Mouse (Mus musculus) frontal cortex, postnatal 36 days (tissue): Measurements from ENCODE around the gene Hexim2.

ENCODE experiments used
- DNase-seq, 2 experiments: peaks; one replicate each; pipeline ENCODE4 v3.0.0; 2022; ENCODE audit warnings: low spot score in 2 of 2

The Hexim2 gene

DNA sequence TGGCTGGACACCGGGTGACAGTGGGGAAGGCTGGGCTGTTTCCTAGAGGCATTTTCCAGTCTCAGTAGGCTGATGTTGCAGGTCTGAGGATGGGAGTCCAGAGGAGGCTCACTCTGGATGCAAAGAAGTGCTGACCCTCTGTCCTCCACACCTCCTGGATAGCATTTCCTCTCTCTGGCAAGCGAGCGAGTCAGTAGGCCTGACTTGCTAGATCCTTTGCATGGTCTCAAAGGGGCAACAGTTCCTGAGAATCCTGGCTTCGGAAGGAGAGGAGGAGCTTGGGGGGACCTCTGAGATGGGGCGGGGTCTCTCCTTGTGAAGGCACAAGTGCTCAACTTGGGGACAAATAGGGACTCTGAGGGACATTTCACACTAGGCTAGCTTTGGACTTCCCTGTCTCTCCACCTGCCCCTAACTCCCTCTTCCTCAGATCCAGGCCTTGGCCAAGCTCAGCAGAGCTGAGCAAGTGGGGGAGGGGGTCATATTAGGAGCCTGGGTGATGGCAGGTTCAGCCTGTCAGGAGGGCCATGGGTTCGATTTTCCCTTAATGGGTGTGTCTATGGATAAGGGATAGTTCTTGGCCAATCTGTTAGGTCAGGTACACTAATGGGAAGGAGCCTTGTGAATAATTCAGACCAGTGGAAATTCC, 40.3 kb downstream of the Hexim2 start:
- no peak for DNase-seq

DNA sequence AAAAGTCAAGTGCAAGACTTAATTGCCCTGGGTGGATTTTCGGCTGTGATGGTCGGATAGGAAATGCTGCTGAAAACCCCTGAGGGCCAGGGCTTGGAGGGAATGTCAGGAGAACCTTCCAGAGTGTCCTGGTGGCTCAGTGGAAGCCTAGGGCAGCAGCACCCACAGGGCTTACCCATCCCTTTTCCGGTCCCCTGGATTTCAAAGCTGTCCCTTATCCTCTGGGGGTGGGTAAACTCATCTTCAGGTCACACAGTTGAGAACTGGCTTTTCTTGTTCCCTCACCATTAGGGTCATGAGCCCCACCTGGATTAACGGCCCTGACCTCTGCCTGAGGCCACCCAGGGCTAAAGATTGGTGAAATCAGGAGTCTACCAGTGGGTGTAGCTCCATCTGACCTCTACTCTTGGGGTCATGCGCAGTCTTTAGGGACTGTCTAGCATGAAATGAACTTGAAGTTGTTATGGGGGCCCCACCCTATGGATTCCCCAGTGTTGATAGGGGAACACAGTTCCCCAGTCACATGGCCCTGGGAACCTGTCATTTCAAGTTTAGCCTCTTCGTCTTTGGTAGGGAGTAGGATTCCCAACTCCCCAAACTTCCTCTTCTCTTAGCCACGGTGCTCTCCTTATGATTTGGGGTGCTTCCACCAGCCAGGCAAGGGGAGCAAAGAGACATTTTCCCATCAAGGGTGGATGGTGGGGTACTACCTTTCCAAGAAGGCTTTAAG, 41.0 kb downstream of the Hexim2 start:
- DNase-seq, result no peak

DNA sequence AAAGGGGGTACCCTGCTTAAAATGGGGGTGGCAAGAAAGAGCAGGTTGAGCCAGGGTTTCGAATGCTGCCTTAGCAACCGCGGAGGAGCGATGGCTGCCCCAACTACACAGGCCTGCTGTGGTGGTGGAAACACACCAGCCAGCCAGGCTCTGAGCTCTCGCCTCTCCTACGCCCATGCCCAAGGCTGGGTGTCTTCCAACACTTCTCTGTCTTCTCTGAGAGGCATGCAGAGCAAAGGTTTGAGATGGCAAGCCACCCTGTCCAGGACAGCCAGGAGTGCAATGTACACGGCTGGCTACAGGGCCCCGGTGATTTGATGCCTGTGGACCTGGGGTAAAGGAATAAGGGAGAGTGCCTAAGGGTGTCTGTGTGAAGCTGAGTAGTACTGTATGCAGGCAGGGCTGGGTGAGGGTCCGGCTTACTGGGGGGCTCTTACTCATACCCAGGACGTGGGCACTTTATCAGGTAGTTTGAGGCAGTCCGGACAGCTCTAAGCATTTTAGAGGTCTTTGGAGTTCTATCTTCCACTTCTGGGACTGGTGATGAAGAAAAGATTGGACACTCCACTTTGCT, 41.6 kb downstream of the Hexim2 start:
- peak in 1 of 2 experiments; percentile 70 for DNase-seq

DNA sequence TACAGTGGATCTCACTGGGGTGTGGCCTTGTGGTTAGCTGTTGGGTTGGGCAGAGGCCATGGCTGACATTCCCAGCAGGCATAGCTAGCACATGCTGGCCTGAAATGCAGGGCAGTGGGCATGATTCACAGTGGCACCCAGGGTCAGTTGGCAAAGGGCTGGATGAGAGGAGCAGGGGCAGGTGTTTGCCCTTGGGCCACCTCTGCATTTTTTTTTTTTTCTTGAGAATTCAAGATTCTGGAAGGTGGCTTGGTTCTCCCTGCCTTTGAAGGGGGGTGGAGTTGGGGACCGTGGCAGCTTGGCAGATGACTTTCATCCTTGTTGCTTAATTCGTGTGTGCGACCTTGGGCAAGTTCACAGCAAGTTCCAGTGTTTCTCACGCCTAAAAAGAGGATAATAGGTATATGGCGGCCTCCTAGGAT, 42.2 kb downstream of the Hexim2 start:
- DNase-seq, result no peak

DNA sequence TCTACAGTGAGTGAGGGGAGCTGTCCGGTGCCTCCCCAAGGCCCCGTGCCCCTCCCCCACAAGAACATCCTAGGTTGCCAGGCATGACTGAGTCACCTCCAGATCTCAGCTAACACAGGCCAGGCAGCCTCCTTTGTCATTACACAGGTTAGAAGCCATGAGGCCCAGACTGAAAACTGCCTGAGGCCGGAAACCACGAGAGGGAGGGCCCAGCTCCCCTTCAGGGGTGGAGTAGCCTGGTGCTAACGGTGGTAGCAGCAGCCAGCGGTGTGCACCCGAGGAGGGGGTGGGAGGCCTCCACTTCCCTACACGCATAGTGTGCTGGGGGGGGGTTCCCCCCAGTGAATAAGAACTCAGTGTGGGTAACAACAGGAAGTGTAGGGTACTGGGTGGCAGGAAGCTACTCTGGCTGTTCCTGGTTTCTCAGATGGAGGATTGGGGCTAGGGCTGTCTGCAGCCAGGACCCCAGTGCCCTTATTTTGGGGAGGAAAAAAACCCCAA, 42.7 kb downstream of the Hexim2 start:
- no peak for DNase-seq

DNA sequence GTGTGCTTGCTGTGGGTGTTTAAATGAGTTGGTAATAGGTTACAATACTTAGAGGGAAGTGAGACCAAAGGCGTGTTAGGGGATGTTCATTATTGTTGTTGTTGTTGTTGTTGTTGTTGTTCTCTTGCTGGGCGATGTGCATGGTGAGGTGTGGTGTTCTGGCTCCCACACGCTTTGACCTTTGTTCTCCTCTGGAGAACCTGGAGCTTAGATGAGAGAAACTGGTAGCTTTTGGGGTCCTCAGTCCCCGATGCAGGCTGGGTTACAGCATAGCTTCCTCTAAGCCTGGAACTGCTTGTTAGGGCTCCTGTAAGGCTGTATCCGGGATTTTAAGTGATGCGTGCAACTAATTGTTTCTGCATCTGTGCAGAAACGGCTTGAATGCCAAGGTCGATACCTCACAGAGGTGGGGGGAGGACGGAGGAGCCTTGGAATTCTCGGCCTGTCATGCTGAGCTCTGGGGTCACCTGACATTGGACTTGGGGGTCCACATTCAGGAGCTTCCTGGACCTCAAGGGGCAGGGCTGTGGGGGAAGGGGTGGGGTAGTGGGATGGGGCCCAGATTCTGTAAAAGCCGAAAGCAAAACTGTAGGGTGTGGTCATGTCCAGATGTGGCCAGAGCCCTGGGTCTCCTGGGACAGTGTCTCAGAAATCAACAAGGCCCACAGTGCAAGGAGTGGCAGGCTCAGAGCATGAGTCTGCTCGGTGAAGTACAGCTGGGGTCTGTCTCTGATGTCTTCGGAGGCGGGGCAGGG, 43.6 kb downstream of the Hexim2 start:
- no peak for DNase-seq

DNA sequence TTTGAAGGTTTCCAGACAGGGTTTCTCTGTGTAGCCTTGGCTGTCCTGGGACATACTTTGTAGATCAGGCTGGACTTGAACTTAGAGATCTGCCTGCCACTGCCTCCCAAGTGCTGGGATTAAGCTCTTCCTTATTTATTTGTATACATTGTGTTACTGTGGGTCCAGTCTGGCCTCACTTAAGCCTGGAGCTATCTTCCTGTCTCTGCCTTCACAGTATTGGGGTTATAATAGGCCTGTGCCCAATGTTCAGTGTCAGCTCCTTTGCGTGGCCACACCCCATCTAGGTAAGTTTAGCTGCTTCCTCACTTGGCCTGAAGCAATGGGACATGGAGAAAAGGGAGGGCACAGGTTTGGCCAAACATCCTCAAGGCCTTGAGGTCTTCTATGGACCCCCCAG, 44.3 kb downstream of the Hexim2 start:
- no peak for DNase-seq

DNA sequence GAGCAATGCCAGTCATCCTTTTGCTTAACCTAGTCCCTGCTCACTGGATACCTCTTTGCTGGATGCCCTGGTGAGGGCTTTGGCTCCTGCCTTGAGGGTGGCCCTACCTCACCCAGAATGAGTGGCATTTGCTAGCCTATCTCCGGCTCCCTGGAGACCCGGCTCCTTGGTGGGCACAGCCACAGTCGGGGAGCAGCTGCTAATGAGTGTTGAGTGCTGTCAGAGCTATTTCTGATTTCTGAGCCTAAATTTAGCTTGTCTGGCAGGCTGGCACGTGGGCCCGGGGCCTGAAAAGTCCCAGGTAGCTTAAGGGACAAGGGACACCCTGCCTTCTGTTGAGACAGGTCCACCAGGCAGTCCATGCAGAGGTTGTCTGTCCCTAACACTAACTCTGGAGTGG, 45.0 kb downstream of the Hexim2 start:
- no peak for DNase-seq

DNA sequence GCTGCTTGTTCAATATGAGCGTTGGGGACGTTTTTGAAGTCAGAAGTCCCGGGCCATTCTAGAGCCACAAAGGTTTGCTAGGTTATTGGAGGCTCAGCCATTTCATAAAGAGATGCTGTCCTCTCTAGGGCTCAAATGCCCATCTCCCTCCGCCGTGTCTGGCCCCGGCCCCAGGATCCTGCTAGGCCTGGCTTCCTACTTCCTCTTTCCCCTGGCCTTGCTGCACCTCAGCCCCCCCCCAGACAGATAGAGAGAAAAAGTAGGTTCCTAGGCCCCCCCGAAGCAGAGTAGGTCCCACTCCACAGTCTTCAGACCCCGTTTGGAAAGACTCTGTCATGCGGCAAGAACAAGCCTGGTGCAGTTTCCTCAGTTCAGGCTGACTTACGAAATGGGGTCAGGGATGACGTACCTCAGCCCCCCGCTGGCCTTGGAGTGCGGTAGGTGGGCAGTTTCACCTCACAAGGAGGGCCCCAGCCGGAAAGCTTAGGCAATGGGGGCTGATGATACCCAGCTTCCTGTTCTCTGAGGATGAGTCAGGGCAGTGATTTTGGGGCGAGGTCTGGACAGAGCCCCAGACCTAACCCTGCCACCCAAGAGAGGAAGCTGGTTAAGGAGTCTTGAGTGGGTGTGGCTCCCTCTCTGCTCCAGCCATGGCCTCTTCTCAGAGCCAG, 45.7 kb downstream of the Hexim2 start:
- no peak for DNase-seq

DNA sequence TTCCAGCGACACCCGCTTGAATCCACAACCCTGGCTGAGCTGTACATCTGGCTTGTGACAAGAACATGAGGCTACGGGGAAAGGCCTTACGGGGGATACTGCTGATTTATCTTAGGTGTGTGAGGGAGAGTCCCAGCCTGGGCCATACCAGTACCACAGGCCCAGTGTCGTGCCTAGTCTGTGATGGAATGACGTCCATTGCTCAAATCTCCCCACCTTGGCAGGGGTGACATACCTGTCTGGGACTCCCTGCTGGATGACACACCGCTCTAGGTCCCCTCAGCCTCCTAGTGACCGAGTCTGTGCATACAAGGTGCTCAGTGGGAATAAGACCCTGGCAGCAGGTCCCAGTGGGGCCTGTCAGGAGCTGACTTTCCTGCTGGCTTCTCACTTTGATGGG, 46.5 kb downstream of the Hexim2 start:
- no peak for DNase-seq

DNA sequence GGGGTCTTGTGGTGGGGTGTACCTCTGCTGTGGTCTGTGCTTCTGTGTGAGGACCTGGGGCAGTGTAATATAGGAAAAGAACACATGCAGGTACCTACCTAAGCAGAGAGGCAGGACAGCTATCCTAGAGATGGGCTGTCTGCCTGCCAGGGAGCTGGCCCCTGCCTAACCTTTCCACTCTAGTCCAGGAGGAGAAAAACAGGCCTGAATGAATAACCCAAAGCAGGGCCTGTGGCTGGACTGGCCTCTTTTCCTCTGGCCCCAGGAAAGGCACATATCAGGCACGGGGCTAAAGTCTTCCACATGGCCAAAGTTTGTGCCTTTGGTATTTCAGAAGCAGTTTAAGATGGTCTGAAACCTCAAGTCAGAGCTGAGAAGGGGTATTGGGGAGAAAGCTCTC, 48.2 kb downstream of the Hexim2 start:
- DNase-seq, result no peak

DNA sequence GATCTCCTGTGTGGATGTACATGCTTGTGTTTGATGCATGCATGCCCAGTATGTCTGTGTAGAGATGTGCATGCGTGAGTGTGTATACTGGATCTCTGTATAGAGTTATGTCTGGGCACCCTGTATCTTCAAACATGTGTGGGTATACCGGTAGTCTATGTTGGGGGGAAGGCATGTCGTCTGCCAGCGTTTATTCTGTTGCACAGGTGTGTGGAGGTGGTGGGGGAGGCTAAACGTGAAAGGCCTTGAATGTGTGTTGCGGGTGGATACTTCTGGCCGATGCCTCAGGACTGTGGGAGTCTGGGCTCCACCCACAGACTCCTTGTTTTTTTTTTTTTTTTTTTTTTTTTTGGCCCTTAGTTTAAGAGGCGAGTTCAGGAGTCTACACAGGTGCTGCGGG, 49.1 kb downstream of the Hexim2 start:
- no peak for DNase-seq

DNA sequence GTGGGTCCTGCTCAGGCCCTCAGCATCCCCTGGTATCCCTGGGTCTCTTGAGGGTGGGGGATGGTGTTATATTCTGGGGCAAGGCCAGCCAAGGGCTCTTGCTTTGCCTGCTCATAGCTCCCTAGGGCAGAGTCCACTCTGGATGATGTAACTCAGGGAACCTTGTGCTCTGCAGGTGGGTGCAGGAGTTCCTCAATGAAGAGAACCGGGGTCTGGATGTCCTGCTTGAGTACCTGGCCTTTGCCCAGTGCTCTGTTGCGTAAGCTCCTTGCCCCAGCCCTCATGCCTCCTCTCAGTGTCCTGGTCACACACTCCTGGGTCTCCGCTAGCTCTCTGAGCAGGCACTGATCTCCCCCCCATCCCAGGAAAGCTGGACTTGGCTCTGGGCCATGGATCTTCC, 49.7 kb downstream of the Hexim2 start:
- no peak for DNase-seq

DNA sequence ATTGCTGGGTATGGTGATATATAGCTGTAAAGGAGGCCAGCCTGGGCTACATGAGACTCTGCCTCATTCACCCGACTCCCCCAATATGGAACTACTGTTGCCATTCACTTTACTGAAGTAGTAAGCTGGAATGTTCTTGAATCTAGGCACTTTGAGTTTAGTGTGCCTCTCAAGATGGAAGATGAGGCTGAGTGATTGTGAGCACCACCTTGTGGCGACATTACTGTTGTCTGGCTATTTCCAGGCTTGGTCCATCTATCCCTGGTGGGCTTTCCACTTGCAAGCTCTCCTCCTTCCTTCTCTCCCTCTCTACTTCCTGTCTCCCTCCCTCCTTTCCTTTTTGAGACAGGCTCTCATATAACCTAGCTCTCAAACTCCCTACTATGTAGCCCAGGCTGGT, 52.7 kb downstream of the Hexim2 start:
- peak in 1 of 2 experiments; percentile 56 for DNase-seq
